Mouse (Mus musculus): ENCODE results near the gene Slc9a7.
A peak's percentile ranks its signal among the peaks of the same experiment; 100 is the strongest.

Slc9a7 gene

DNA sequence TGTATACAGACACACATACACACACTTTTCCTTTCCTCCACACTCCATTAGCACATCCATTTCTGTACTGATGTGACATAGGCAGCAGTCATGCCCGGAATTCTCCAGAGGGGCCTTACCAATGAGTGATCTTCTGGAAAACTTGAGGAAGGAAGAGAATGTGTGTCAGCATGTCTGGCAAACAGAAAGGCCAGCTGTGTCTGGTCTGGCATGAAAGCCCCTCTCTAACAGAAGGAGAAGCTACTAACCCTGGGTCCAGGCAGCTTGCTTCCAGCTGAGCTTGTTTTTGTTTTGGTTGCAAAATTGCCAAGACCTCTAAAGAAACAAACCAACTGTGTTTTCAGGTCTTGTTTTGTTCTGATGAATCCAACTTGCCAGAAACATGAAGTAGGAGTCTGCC lies 162.1 kb downstream of the Slc9a7 start:
- DNase-seq, result no peak

DNA sequence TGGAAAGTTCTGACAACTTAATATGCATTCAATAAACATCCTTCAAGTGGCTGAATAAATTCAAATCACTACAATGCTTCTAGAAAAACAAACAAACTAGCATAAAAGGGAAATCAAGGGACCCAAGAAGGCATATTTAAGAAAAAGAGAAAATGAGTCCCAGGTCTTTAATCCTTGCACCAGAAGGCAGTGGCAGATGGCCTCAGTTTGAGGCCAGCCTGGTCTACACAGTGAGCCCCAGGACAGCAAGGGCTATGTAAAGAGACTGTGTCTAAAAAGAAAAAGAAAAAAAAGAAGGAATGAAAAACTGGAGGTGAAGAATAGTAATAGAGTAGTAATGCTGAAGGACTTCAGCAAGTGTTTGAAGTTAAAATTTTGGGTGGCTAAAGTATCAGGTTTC lies 162.7 kb downstream of the Slc9a7 start:
- no peak for DNase-seq

DNA sequence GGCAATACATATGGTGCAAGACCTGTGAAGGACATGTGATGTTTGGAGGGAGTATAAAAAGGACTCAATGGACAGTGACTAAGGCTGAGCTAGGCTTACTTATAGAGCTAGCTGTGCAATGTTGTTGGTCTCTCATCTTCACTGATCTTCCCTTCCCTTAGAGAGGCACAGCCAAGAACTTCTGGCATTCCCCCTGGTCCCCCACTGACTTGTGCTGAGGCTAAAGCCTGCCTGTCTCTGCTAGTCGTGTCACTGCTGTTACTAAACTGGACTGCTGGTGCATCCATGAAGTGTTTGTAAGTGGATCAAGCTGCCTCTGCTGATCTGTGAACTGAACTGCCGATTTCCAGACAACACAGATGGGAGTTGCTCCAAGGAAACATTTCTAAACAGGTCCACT lies 166.1 kb downstream of the Slc9a7 start:
- no peak for DNase-seq

DNA sequence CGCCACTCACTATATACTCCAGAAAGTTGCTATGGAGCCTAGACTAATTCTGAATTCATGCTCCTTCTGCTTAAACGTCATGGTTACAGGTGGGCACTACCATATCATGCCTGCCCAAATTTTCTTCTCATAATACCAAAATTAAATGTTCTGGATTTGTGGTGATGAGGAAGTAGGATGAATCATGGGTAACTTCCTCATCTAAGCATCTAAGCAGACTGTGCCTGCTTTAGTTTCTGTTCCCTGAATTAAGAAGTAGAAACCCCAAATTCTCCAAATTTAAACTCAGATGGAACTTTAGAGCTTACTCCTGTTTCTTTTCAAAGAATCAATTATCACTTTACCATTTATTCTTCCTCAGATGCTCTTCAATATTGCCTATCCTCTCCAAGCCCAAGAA lies 173.9 kb downstream of the Slc9a7 start:
- DNase-seq, result no peak

DNA sequence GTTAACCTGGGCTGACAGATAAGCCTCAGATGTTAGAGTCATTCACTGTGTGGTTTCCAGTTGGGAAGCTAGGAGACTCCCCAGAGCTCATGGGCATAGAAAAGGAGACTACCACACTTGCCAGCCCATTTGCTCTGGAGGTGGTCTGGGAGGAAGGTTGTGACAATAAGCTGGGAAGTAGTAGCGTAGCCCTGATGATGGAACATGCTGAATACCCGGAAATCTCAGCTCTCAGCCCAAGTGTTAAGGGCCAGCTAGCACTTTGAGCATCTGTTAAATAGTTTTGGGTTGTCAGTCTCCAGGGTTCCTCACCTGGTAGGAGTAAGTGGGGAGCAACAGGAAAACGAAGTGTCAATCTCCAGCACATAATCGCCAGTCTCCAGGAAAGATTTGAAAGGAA lies 221.4 kb downstream of the Slc9a7 start:
- no peak for DNase-seq

DNA sequence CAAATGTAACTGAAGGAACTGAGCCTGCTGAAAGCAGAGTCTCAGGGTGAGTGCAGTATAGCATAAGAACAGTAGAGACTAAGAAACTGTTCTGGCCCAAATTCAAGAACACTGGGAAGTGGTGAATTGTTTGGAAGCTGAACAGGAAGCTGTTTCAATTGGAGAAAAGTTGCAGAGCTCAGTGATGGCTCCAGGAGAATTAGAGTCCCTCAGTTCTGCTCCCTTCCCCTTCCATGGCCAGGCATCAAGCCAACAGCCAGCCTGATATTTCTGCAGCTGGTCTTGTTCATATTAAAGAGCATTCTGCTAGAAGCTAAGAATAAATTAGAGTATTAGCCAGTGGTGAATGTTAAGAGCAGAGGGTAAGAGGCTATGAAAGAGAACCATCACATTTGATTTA lies 225.0 kb downstream of the Slc9a7 start:
- peak; percentile 7 to 50 for DNase-seq

DNA sequence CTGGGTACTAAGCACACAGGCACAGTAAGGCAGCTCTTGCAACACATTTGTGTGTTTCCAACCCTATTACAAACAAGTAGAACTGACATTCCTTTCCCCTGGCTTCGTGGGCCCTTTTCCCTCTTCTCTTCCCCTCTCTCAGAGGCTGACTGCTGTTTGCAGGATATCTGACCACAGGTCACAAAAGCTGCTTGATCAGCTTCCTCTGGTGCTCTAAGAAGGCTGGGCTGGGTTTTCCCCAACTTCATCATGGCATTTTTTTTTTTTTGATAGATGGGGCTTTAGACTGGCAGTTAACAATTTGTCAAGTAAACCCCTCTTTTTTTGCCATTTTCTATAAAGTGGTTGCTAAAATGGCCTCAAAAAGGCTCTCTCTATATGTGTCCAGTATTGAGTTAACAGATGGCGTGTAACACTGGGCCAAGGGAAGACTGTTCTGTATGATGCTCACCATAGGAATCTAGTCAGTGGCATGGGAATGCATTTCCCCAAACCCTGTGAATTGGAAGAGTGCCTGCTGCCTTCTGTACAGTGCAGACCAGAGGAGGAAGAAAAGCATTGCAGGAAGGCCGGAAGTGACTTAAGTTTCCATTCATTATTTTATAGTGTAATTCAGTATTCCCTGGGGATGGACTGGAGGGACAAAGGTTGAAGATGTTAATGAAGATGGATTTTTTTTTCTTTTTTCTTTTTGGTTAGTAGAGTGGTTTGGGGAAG lies 229.7 kb downstream of the Slc9a7 start:
- DNase-seq, result no peak

DNA sequence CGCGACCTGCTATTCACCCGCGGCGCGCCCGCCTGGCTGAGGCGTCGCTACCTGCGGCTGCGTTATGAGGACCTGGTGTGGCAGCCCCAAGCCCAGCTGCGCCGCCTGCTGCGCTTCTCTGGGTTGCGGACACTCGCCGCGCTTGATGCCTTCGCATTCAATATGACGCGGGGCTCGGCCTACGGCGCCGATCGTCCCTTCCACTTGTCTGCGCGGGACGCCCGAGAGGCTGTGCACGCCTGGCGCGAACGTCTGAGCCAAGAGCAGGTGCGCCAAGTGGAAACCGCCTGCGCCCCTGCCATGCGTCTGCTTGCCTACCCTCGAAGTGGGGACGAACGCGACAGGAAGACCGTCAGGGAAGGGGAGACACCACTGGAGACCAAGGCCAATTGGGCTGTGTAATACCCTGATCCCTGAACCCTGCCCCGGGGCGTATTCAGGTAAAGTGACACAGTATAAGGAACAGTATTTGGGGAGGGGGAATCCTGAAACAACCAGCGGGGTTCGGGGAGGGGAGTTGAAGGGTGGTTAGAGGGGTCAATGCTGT lies 230.8 kb downstream of the Slc9a7 start:
- DNase-seq, result peak in 1 of 2 experiments; percentile 5

DNA sequence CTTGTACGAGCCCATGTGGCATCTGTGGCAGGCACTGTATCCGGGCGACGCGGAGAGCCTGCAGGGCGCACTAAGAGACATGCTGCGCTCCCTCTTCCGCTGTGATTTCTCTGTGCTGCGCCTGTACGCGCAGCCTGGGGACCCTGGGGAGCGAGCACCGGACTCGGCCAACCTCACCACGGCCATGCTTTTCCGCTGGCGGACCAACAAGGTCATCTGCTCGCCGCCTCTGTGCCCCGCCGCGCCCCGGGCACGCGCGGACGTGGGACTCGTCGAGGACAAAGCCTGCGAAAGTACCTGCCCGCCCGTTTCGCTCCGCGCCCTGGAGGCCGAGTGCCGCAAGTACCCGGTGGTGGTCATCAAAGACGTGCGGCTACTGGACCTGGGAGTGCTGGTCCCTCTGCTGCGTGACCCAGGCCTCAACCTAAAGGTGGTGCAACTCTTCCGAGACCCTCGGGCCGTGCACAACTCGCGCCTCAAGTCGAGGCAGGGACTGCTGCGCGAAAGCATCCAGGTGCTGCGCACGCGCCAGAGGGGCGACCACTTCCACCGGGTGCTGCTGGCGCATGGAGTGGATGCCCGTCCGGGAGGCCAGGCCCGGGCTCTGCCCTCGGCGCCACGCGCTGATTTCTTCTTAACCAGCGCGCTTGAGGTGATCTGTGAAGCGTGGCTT lies 231.4 kb downstream of the Slc9a7 start:
- DNase-seq, result peak in 1 of 2 experiments; percentile 53

DNA sequence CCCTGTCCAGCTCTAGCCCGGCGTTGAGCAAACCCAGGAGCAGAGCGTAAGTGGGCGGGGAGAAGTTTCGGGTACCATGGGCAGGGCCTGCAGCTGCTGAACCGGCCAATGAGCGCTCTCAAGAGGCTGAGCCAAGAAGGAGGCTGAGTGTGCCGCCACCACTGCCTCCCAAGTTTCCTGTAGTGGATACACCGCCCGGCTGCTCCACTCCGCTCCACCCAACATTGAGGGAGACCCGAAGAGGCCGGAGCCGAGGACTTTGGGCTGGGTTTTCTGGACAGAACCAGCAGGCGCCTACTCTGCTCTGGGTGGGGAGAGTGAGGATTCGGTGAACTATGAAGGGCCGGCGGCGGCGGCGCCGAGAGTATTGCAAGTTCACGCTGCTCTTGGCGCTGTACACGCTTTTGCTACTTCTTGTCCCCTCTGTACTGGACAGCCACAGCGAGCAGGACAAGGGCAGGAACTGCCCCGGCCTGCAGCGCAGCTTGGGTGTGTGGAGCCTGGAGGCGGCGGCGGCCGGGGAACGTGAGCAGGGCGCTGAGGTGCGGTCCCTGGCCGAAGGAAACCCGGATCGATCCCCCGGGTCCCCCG lies 232.1 kb downstream of the Slc9a7 start, which contains the start of gene Chst7:
Gene Chst7, plus strand, starts transcription at position 180 of the 591 bp plus-strand sequence.
- peak; percentile 79 to 85 for DNase-seq
